Mouse (Mus musculus): Measurements from ENCODE around the gene AC161166.1.
A peak's percentile ranks its signal among the peaks of the same experiment; 100 is the strongest.

- TF ChIP-seq CTCF (IDR thresholded peaks at IDR 0.05; ENCODE audit: borderline replicate concordance, insufficient read depth, low read length) (no peak), POLR2A (IDR thresholded peaks at IDR 0.05; ENCODE audit: low read depth, low read length) (peak; percentile 45)
Observed at GRCm38 (mm10) chr7:24530062-24530931, 18.0 kb upstream of the AC161166.1 start, which contains the start of gene Irgq.

Measured in embryonic fibroblast, embryonic 13.5 days (primary cell).